Mouse (Mus musculus) hindbrain, postnatal 0 days (tissue): ENCODE data around the gene Sec62. TPM values are rescaled to one million over a fixed set of nuclear protein-coding genes. Genes with fewer than 3 reads are reported as not detected.

ENCODE experiments used
- ATAC-seq: fragments of 200-750 bp; cut with Nextera tagmentation; 2 replicates; pipeline ENCODE4 v1.8.0; 2017; ENCODE audit warnings: mild to moderate bottlenecking, moderate TSS enrichment, moderate library complexity
- DNase-seq: peaks from one replicate; pipeline ENCODE4 v3.0.0-alpha.2; 2015; ENCODE audit warnings: low spot score
- H3K27ac ChIP-seq: fragments of 300-500 bp; sonication (generic); 2 replicates; pipeline ENCODE4 v1.5.1; 2014; ENCODE audit warnings: mild to moderate bottlenecking
- H3K27me3 ChIP-seq: fragments of 300-500 bp; sonication (generic); 2 replicates; pipeline ENCODE4 v1.6.1; 2014; ENCODE audit warnings: low read length, mixed read lengths; ENCODE audit not compliant: insufficient read depth
- H3K36me3 ChIP-seq: fragments of 300-500 bp; sonication (generic); 2 replicates; pipeline ENCODE4 v1.6.1; 2014; ENCODE audit warnings: low read length, mixed read lengths; ENCODE audit not compliant: insufficient read depth
- H3K4me1 ChIP-seq: fragments of 300-500 bp; sonication (generic); 2 replicates; pipeline ENCODE4 v1.6.1; 2014; ENCODE audit warnings: antibody characterized with exemption, low read length, mixed read lengths; ENCODE audit not compliant: insufficient read depth
- H3K4me2 ChIP-seq: fragments of 300-500 bp; sonication (generic); 2 replicates; pipeline ENCODE4 v1.6.1; 2014; ENCODE audit warnings: low read depth, mild to moderate bottlenecking, low read length, moderate library complexity, mixed read lengths
- H3K4me3 ChIP-seq: fragments of 300-500 bp; sonication (generic); 2 replicates; pipeline ENCODE4 v1.5.1; 2014; ENCODE audit warnings: low read length
- H3K9ac ChIP-seq: fragments of 300-500 bp; sonication (generic); replicated peaks from 2 replicates; pipeline ENCODE4 v1.6.1; 2014; ENCODE audit warnings: mild to moderate bottlenecking, low read length, moderate library complexity, mixed read lengths
- H3K9me3 ChIP-seq: fragments of 300-500 bp; sonication (generic); 2 replicates; pipeline ENCODE4 v1.6.1; 2016; ENCODE audit warnings: low read length, mixed read lengths
- CTCF ChIP-seq: IDR thresholded peaks from 2 replicates; pipeline ENCODE4 v1.5.1; 2016; ENCODE audit warnings: antibody characterized with exemption, control low read depth, low read depth
- WGBS: fragments of 180-500 bp; shearing (Covaris S2); extraction: QIAGEN DNeasy Blood & Tissue Kit; methylation state at CpG from one replicate; pipeline ENCODE4 v1.1.7; 2014; 5-methylcytosine and 5-hydroxymethylcytosine counted together
- polyA plus RNA-seq: library from polyadenylated mRNA; unstranded; fragments of >200 nt; fragmentation: Nextera tagmentation; extraction: Ambion mirVana; gene quantifications from 2 replicates; pipeline ENCODE4 v1.2.1, GENCODE M21; 2015
- total RNA-seq: library from RNA; depleted of rRNA; stranded (reverse); fragments of >200 nt; gene quantifications from 2 replicates; pipeline ENCODE4 v1.2.3, GENCODE M21; 2014

Sec62 gene
- total and polyA plus RNA-seq, 2 experiments from 2014 or later: 52.0 to 120 TPM

- WGBS: 84% methylated on average over 5 of the region's 5 CpGs
- no peaks in the 10 kb centered on the region for H3K27me3 ChIP-seq
- H3K27ac ChIP-seq: no peak overlapping the region
- H3K4me3 ChIP-seq: no peak overlapping the region
- H3K36me3 ChIP-seq: no peaks in the 10 kb centered on the region
- TF ChIP-seq CTCF: no peak
- H3K4me1 ChIP-seq: no peaks in the 10 kb centered on the region
- DNase-seq (no peak), ATAC-seq (no peak)
- H3K4me2 ChIP-seq: no peak overlapping the region
- H3K9me3 ChIP-seq: no peaks in the 10 kb centered on the region
- H3K9ac ChIP-seq: no peak overlapping the region
Observed at GRCm38 (mm10) chr3:30777984-30778383, 14.7 kb upstream of the Sec62 start.

GRCm38 (mm10) chr3:30788531-30788930 lies 4.1 kb upstream of the Sec62 start:
- Histone ChIP-seq H3K4me3 (no peak overlapping the region), H3K36me3 (no peaks in the 10 kb centered on the region), H3K4me1 (no peaks in the 10 kb centered on the region), H3K9me3 (no peaks in the 10 kb centered on the region), H3K27ac (no peak overlapping the region), H3K4me2 (no peak overlapping the region), H3K27me3 (no peaks in the 10 kb centered on the region), H3K9ac (no peak overlapping the region)
- ATAC-seq (no peak), DNase-seq (no peak)
- WGBS: 11% methylated on average over 5 of the region's 5 CpGs
- TF ChIP-seq CTCF: no peak

GRCm38 (mm10) chr3:30793403-30794221 lies 937 bp downstream of the Sec62 start:
- Histone ChIP-seq H3K36me3 (no peaks in the 10 kb centered on the region), H3K27ac (peak overlapping the region; percentile 98), H3K4me1 (no peaks in the 10 kb centered on the region), H3K9me3 (no peaks in the 10 kb centered on the region), H3K4me3 (peak overlapping the region; percentile 99), H3K4me2 (peak overlapping the region; percentile 84), H3K9ac (peak overlapping the region; percentile 98), H3K27me3 (no peaks in the 10 kb centered on the region)
- ATAC-seq (peak; percentile 87), DNase-seq (peak; percentile 39)
- TF ChIP-seq CTCF: no peak
- WGBS: under 1% methylated on average over 57 of the region's 75 CpGs

- ATAC-seq: no peak
- Histone ChIP-seq H3K9me3 (no peaks in the 10 kb centered on the region), H3K4me1 (no peaks in the 10 kb centered on the region), H3K36me3 (peaks cover 6% of the 10 kb centered on the region), H3K4me2 (no peak overlapping the region), H3K4me3 (no peak overlapping the region), H3K27ac (no peak overlapping the region), H3K9ac (no peak overlapping the region), H3K27me3 (no peaks in the 10 kb centered on the region)
- WGBS: 93% methylated on average over 3 of the region's 3 CpGs
- no peak for DNase-seq
- TF ChIP-seq CTCF: no peak
Observed at GRCm38 (mm10) chr3:30802171-30802570, 9.5 kb downstream of the Sec62 start.

- ATAC-seq (no peak), DNase-seq (no peak)
- Histone ChIP-seq H3K4me2 (no peak overlapping the region), H3K9me3 (no peaks in the 10 kb centered on the region), H3K27ac (no peak overlapping the region), H3K4me1 (no peaks in the 10 kb centered on the region), H3K27me3 (no peaks in the 10 kb centered on the region), H3K4me3 (no peak overlapping the region), H3K9ac (no peak overlapping the region), H3K36me3 (peaks cover 32% of the 10 kb centered on the region)
- no peak for TF ChIP-seq CTCF
- WGBS: 78% methylated on average over 3 of the region's 3 CpGs
Observed at GRCm38 (mm10) chr3:30812881-30813280, 20.2 kb downstream of the Sec62 start.

- no peak overlapping the region for H3K9ac ChIP-seq
- DNase-seq: no peak
Observed at GRCm38 (mm10) chr3:30818630-30819125, 26.0 kb downstream of the Sec62 start.

GRCm38 (mm10) chr3:30822163-30822562 lies 29.5 kb downstream of the Sec62 start:
- Histone ChIP-seq H3K4me3 (no peak overlapping the region), H3K27ac (no peak overlapping the region), H3K4me2 (no peak overlapping the region), H3K27me3 (no peaks in the 10 kb centered on the region), H3K9me3 (no peaks in the 10 kb centered on the region), H3K9ac (no peak overlapping the region), H3K36me3 (peaks cover 28% of the 10 kb centered on the region), H3K4me1 (no peaks in the 10 kb centered on the region)
- ATAC-seq (no peak), DNase-seq (no peak)
- TF ChIP-seq CTCF: no peak
- WGBS: 89% methylated on average over 8 of the region's 8 CpGs

More at GRCm38 (mm10) chr3:30818630-30819125, 26.0 kb downstream of the Sec62 start:
- no peak overlapping the region for H3K4me2 ChIP-seq
- H3K27ac ChIP-seq: no peak overlapping the region
- no peak for ATAC-seq
- no peaks in the 10 kb centered on the region for H3K4me1 ChIP-seq
- 95% methylated on average over 16 of the region's 16 CpGs for WGBS
- no peak overlapping the region for H3K4me3 ChIP-seq
- H3K9me3 ChIP-seq: no peaks in the 10 kb centered on the region
- peaks cover 37% of the 10 kb centered on the region for H3K36me3 ChIP-seq
- H3K27me3 ChIP-seq: no peaks in the 10 kb centered on the region
- no peak for TF ChIP-seq CTCF
